Mouse (Mus musculus): ENCODE data around the gene Fbxo11. TPM values are rescaled to one million over a fixed set of nuclear protein-coding genes. Genes with fewer than 3 reads are reported as not detected.
A peak's percentile ranks its signal among the peaks of the same experiment; 100 is the strongest.

Gene Fbxo11
- total and polyA plus RNA-seq, 3 experiments: 9.4 to 91.4 (median 17.5) TPM

DNA sequence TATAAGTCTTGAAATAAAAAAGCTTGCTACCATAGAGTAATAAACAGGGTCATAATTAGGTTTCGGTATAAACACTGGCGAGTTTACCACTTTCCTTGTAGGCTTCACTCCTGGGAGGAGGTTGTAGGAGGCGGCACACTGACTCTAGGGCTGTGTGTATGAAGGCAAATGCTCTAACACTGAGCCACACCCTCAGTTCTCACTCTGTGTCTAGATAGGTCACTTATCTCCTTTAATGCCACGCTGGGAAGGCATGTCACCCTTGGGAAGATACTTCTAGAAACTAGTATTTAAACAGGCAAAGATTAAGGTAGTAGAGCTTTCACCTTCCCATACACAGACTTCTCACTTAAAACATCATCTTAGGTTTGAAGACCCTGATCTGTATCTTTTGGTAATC lies 30.7 kb downstream of the Fbxo11 start:
- no peak overlapping the region for H3K4me3 ChIP-seq (ENCODE audit: control insufficient read depth in 1 of 2, insufficient read depth in 1 of 2, low read depth in 2 of 2, low read length in 2 of 2)
- TF ChIP-seq TBP (IDR thresholded peaks at IDR 0.05; ENCODE audit: low read depth, low read length): no peak
- TF ChIP-seq ETS1 (IDR thresholded peaks at IDR 0.05; ENCODE audit: low read depth, low read length): no peak
- no peak for TF ChIP-seq POLR2AphosphoS2 (IDR thresholded peaks at IDR 0.05; ENCODE audit: low read length)
- no peak for TF ChIP-seq MAZ (IDR thresholded peaks at IDR 0.05; ENCODE audit: low read depth, low read length)
- TF ChIP-seq MYB (IDR thresholded peaks at IDR 0.05; ENCODE audit: low read depth, low read length): no peak
- no peak for TF ChIP-seq ELF1 (IDR thresholded peaks at IDR 0.05; ENCODE audit: low read depth, low read length)
- TF ChIP-seq GATA1 (IDR thresholded peaks at IDR 0.05; ENCODE audit: low read depth, low read length): peak; percentile 48
- no peak for TF ChIP-seq MAFK (IDR thresholded peaks at IDR 0.05; ENCODE audit: borderline replicate concordance, low read depth, low read length)
- TF ChIP-seq USF1 (IDR thresholded peaks at IDR 0.05; ENCODE audit: low read depth, low read length): no peak
- no peak for TF ChIP-seq POLR2AphosphoS5 (IDR thresholded peaks at IDR 0.05; ENCODE audit: borderline replicate concordance, low read depth, low read length)
- 0 out of 2 replicates have a peak, but pooled peaks have one; percentile 15 for TF ChIP-seq MYC (IDR thresholded peaks at IDR 0.05; ENCODE audit: low read depth, low read length)
- TF ChIP-seq MAX (IDR thresholded peaks at IDR 0.05; ENCODE audit: low read length): peak; percentile 39; the same call in 1 of the 2 replicates
- no peak for TF ChIP-seq HCFC1 (IDR thresholded peaks at IDR 0.05; ENCODE audit: low read depth, low read length)
- no peak for TF ChIP-seq ZMIZ1 (IDR thresholded peaks at IDR 0.05; ENCODE audit: low read depth, low read length)
- no peak for TF ChIP-seq POLR2A (IDR thresholded peaks at IDR 0.05; ENCODE audit: control insufficient read depth in 1 of 2, insufficient read depth in 1 of 2, low read depth in 1 of 2, low read length in 2 of 2, poor library complexity in 1 of 2)
- peak; percentile 55 for TF ChIP-seq SIN3A (IDR thresholded peaks at IDR 0.05; ENCODE audit: low read length)
- no peak for TF ChIP-seq USF2 (IDR thresholded peaks at IDR 0.05; ENCODE audit: borderline replicate concordance in 1 of 2, insufficient read depth in 1 of 2, low read depth in 1 of 2, low read length in 2 of 2)
- TF ChIP-seq RCOR1 (IDR thresholded peaks at IDR 0.05; ENCODE audit: low read depth, low read length): 0 out of 2 replicates have a peak, but pooled peaks have one; percentile 17
- TF ChIP-seq KAT2A (conservative IDR thresholded peaks at IDR 0.05; ENCODE audit: low read depth, low read length): no peak
- TF ChIP-seq EP300 (IDR thresholded peaks at IDR 0.05; ENCODE audit: low read depth in 1 of 2, low read length in 2 of 2): no peak
- TF ChIP-seq E2F4 (IDR thresholded peaks at IDR 0.05; ENCODE audit: borderline replicate concordance, low read depth, low read length): no peak
- no peak for TF ChIP-seq BHLHE40 (IDR thresholded peaks at IDR 0.05; ENCODE audit: borderline replicate concordance, low read depth, low read length)
- TF ChIP-seq JUND (IDR thresholded peaks at IDR 0.05; ENCODE audit: low read depth, low read length): no peak
- no peak for TF ChIP-seq ZNF384 (IDR thresholded peaks at IDR 0.05; ENCODE audit: low read depth, low read length)
- TF ChIP-seq CHD1 (IDR thresholded peaks at IDR 0.05; ENCODE audit: low read depth, low read length): no peak
- TF ChIP-seq CTCF (IDR thresholded peaks at IDR 0.05 in 2 of 3, conservative IDR thresholded peaks at IDR 0.05 in 1 of 3; ENCODE audit: control insufficient read depth in 1 of 3, insufficient read depth in 1 of 3, low read depth in 2 of 3, low read length in 3 of 3, poor library complexity in 1 of 3, severe bottlenecking in 1 of 3): no peak
- TF ChIP-seq ZKSCAN1 (IDR thresholded peaks at IDR 0.05; ENCODE audit: low read depth, low read length): no peak
- TF ChIP-seq TCF12 (IDR thresholded peaks at IDR 0.05; ENCODE audit: low read depth, low read length): no peak
- TF ChIP-seq MXI1 (IDR thresholded peaks at IDR 0.05; ENCODE audit: low read depth, low read length): peak; percentile 66; the same call in 1 of the 2 replicates
- TF ChIP-seq UBTF (IDR thresholded peaks at IDR 0.05; ENCODE audit: borderline replicate concordance, insufficient read depth, low read depth, low read length): no peak
- TF ChIP-seq TAL1 (IDR thresholded peaks at IDR 0.05; ENCODE audit: low read length): no peak
- DNase-seq (ENCODE audit: low read depth, low spot score): peak; percentile 50
- peaks cover 32% of the 10 kb centered on the region in 2 experiments for H3K4me1 ChIP-seq (ENCODE audit: control insufficient read depth in 1 of 2, insufficient read depth in 2 of 2, low read length in 2 of 2)
- no peak overlapping the region for H3K9ac ChIP-seq (ENCODE audit: control insufficient read depth, low read depth, low read length, poor library complexity, severe bottlenecking)
- H3K27me3 ChIP-seq (ENCODE audit: control insufficient read depth in 1 of 2, insufficient read depth in 2 of 2, low read length in 2 of 2): no peaks in the 10 kb centered on the region
- H3K36me3 ChIP-seq (ENCODE audit: control insufficient read depth in 1 of 2, insufficient read depth in 2 of 2, low read length in 2 of 2): peaks cover 0 to 45% of the 10 kb centered on the region in 2 experiments; a peak in 2 of 4 replicates
- no peak overlapping the region for H3K27ac ChIP-seq (ENCODE audit: control insufficient read depth, low read depth, low read length)
- no peaks in the 10 kb centered on the region for H3K9me3 ChIP-seq (replicated peaks; ENCODE audit: insufficient read depth, low read length)
- H3K79me2 ChIP-seq (ENCODE audit: control insufficient read depth, insufficient read depth, low read length, poor library complexity): peaks cover 45% of the 10 kb centered on the region

Data from MEL (cell line).